Mouse (Mus musculus): ENCODE results near the gene 2410002F23Rik.

DNA sequence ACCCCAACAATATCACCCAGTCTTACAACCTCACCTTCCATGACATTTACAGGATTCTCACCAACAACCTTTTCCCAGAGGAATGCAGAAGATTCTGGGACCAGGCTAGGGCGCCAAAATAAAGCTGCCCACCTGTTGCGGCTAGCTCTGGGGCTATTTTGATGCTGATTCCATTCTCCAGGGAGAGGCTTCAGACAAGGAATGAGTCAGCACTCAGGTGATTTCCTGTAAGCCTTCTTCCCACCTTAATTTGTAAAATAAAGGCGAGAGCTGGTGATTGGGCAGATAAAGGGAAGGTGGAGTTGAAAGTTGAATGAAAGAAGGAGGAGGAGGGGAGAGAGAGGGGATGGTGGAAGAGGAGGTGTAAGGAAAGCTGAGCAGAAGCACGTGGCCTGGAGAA is 44.9 kb downstream of the 2410002F23Rik start:
- TF ChIP-seq CTCF (conservative IDR thresholded peaks at IDR 0.05; ENCODE audit: low read length) (no peak), NANOG (IDR thresholded peaks at IDR 0.05; ENCODE audit: borderline replicate concordance, low read length) (no peak)
